Mouse (Mus musculus) embryonic facial prominence, embryonic 13.5 days (tissue): ENCODE results near the gene Ror1. TPM values are rescaled to one million over a fixed set of nuclear protein-coding genes. Genes with fewer than 3 reads are reported as not detected.

Experiments used
- ATAC-seq: fragments of 200-750 bp; cut with Nextera tagmentation; 2 replicates; pipeline ENCODE4 v1.8.0; 2017; ENCODE audit warnings: low read depth; ENCODE audit not compliant: insufficient number of reproducible peaks, insufficient read depth, low FRiP score, low TSS enrichment
- H3K27ac ChIP-seq: fragments of 300-500 bp; sonication (generic); 2 replicates; pipeline ENCODE4 v1.5.1; 2015; ENCODE audit warnings: moderate library complexity, mild to moderate bottlenecking, inconsistent platforms
- H3K27me3 ChIP-seq: fragments of 300-500 bp; sonication (generic); 2 replicates; pipeline ENCODE4 v1.6.1; 2015; ENCODE audit warnings: mild to moderate bottlenecking, inconsistent platforms
- H3K36me3 ChIP-seq: fragments of 300-500 bp; sonication (generic); 2 replicates; pipeline ENCODE4 v1.6.1; 2015; ENCODE audit warnings: mild to moderate bottlenecking, inconsistent platforms
- H3K4me1 ChIP-seq: fragments of 300-500 bp; sonication (generic); 2 replicates; pipeline ENCODE4 v1.6.1; 2015; ENCODE audit warnings: inconsistent platforms
- H3K4me2 ChIP-seq: fragments of 300-500 bp; sonication (generic); 2 replicates; pipeline ENCODE4 v1.6.1; 2015; ENCODE audit warnings: moderate library complexity, mild to moderate bottlenecking, inconsistent platforms
- H3K4me3 ChIP-seq: fragments of 300-500 bp; sonication (generic); 2 replicates; pipeline ENCODE4 v1.5.1; 2015; ENCODE audit warnings: mild to moderate bottlenecking, inconsistent platforms
- H3K9ac ChIP-seq: fragments of 300-500 bp; sonication (generic); 2 replicates; pipeline ENCODE4 v1.6.1; 2015; ENCODE audit warnings: mild to moderate bottlenecking, inconsistent platforms
- H3K9me3 ChIP-seq: fragments of 300-500 bp; sonication (generic); 2 replicates; pipeline ENCODE4 v1.6.1; 2016; ENCODE audit warnings: inconsistent platforms
- WGBS: fragments of 180-500 bp; shearing (Covaris S2); methylation state at CpG from one replicate; pipeline ENCODE4 v1.1.7; 2015; ENCODE audit warnings: mixed read lengths; 5-methylcytosine and 5-hydroxymethylcytosine counted together
- polyA plus RNA-seq: library from polyadenylated mRNA; unstranded; fragments of >200 nt; fragmentation: Nextera tagmentation; extraction: Ambion mirVana; gene quantifications from 2 replicates; pipeline ENCODE4 v1.2.1, GENCODE M21; 2015

Ror1 gene
- polyA plus RNA-seq, 1 experiment from 2014 or later: 10.7 TPM

DNA sequence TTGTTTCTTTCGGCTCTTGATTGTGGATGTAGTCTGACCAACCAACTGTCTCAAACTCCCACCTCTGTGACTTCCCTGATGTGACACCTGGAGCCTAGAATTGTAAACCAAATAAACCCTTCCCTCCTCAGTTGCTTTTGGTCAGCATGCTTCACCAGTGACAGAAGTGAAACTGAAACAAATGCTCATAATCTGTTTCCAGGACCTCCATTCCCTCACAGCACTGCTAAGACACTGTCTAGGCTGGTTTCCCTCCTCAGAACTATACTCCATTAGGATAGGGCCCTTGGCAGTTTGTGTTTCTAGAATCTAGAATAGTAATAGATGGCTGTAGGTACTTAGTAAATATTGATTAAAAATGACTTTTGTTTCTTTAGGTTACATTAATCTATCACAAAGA is 168.3 kb downstream of the Ror1 start:
- 93% methylated on average over 1 of the region's 1 CpGs for WGBS
- Histone ChIP-seq H3K9me3 (no peaks in the 10 kb centered on the region), H3K27me3 (no peaks in the 10 kb centered on the region), H3K9ac (no peak overlapping the region), H3K4me2 (no peak overlapping the region), H3K27ac (no peak overlapping the region), H3K4me1 (no peaks in the 10 kb centered on the region), H3K4me3 (no peak overlapping the region), H3K36me3 (0 out of 2 replicates have a peak, but pooled peaks cover 3% of the 10 kb centered on the region)
- no peak for ATAC-seq

GRCm38 (mm10) chr4:100271059-100271735 is 175.6 kb downstream of the Ror1 start:
- no peak for ATAC-seq
- H3K4me3 ChIP-seq: no peak overlapping the region
- H3K4me2 ChIP-seq: no peak overlapping the region
- no peaks in the 10 kb centered on the region for H3K36me3 ChIP-seq
- no peak overlapping the region for H3K9ac ChIP-seq
- H3K9me3 ChIP-seq: no peaks in the 10 kb centered on the region
- H3K27ac ChIP-seq: no peak overlapping the region
- H3K4me1 ChIP-seq: no peaks in the 10 kb centered on the region
- 58% methylated on average over 10 of the region's 10 CpGs for WGBS
- H3K27me3 ChIP-seq: no peaks in the 10 kb centered on the region

GRCm38 (mm10) chr4:100271736-100272127 is 176.1 kb downstream of the Ror1 start:
- Histone ChIP-seq H3K36me3 (no peaks in the 10 kb centered on the region), H3K27ac (no peak overlapping the region), H3K9me3 (no peaks in the 10 kb centered on the region), H3K4me1 (no peaks in the 10 kb centered on the region), H3K27me3 (no peaks in the 10 kb centered on the region), H3K9ac (no peak overlapping the region), H3K4me2 (no peak overlapping the region), H3K4me3 (no peak overlapping the region)
- WGBS: 72% methylated on average over 6 of the region's 6 CpGs
- no peak for ATAC-seq

- ATAC-seq: no peak
- H3K27ac ChIP-seq: no peak overlapping the region
- 90% methylated on average over 3 of the region's 3 CpGs for WGBS
- no peak overlapping the region for H3K4me2 ChIP-seq
- no peaks in the 10 kb centered on the region for H3K9me3 ChIP-seq
- no peaks in the 10 kb centered on the region for H3K4me1 ChIP-seq
- H3K27me3 ChIP-seq: no peaks in the 10 kb centered on the region
- H3K9ac ChIP-seq: no peak overlapping the region
- no peak overlapping the region for H3K4me3 ChIP-seq
- H3K36me3 ChIP-seq: no peaks in the 10 kb centered on the region
These were observed 177.8 kb downstream of the Ror1 start for GRCm38 (mm10) chr4:100273356-100273755.

GRCm38 (mm10) chr4:100273807-100274480 is 178.4 kb downstream of the Ror1 start:
- Histone ChIP-seq H3K4me3 (no peak overlapping the region), H3K4me1 (no peaks in the 10 kb centered on the region), H3K4me2 (no peak overlapping the region), H3K27me3 (no peaks in the 10 kb centered on the region), H3K9me3 (no peaks in the 10 kb centered on the region), H3K36me3 (no peaks in the 10 kb centered on the region), H3K27ac (no peak overlapping the region), H3K9ac (no peak overlapping the region)
- WGBS: 95% methylated on average over 4 of the region's 4 CpGs
- ATAC-seq: no peak

- Histone ChIP-seq H3K36me3 (no peaks in the 10 kb centered on the region), H3K27ac (no peak overlapping the region), H3K4me1 (no peaks in the 10 kb centered on the region), H3K4me3 (no peak overlapping the region), H3K27me3 (no peaks in the 10 kb centered on the region), H3K4me2 (no peak overlapping the region), H3K9me3 (no peaks in the 10 kb centered on the region), H3K9ac (no peak overlapping the region)
- 90% methylated on average over 7 of the region's 7 CpGs for WGBS
- no peak for ATAC-seq
These were observed 180.9 kb downstream of the Ror1 start for GRCm38 (mm10) chr4:100276482-100276881.

DNA sequence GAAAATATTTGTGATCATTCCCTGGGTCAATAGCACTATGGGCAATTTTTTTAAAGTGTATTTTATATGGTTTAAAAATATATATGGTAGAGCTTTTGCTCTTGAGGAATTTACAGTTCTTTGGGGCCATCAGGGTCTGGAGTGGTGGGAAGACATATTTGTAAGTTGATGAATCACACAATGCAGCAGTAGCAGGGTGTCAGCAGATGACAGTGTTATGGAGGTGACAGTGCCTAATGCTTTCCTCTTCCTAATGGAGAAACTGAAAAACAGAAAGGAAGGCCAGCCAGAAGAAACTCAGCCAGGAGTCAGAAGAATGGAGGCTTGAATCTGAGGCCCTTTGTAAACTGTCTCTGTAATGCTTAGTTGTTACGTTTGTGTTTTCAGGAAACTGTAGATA is 181.4 kb downstream of the Ror1 start:
- 76% methylated on average over 1 of the region's 1 CpGs for WGBS
- Histone ChIP-seq H3K4me3 (no peak overlapping the region), H3K4me1 (no peaks in the 10 kb centered on the region), H3K4me2 (no peak overlapping the region), H3K27me3 (no peaks in the 10 kb centered on the region), H3K36me3 (no peaks in the 10 kb centered on the region), H3K9me3 (no peaks in the 10 kb centered on the region), H3K9ac (no peak overlapping the region), H3K27ac (no peak overlapping the region)
- ATAC-seq: no peak

DNA sequence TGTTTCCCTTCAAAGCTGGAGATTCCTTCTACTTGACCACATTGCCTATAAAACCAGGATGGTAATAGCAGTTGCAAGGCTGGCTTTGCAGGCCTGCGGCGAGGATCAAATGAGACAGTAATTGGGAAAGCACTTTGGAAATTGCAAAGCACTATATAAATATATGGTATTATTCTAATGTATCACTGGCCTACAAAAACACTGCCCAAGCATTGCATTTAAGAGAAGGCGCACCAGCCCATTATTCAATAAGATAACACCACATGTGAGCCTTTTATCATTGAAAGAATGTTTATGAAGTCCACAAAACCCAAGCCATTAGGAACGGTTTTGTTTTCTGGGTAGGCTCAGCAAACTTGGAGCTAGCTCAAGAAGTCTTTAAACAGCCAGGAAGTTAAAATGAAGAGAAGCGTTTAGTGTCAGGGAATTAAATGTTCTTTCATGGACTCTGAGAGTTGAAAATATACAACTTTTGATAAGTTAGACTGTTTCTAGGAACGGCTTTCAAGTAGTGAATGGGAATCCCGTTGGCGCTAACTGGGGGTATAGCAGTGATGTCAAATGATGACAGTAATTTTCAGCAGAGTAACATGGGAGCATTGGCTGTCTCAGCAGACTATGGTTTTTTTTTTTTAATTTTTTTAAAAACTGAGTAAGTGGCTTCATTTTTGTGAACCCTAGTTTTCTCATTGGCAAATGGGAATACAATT is 187.7 kb downstream of the Ror1 start:
- Histone ChIP-seq H3K27me3 (no peaks in the 10 kb centered on the region), H3K9me3 (no peaks in the 10 kb centered on the region), H3K36me3 (no peaks in the 10 kb centered on the region), H3K4me2 (no peak overlapping the region), H3K9ac (no peak overlapping the region), H3K27ac (no peak overlapping the region), H3K4me3 (no peak overlapping the region), H3K4me1 (0 out of 2 replicates have a peak, but pooled peaks cover 3% of the 10 kb centered on the region)
- no peak for ATAC-seq
- WGBS: 84% methylated on average over 8 of the region's 8 CpGs

DNA sequence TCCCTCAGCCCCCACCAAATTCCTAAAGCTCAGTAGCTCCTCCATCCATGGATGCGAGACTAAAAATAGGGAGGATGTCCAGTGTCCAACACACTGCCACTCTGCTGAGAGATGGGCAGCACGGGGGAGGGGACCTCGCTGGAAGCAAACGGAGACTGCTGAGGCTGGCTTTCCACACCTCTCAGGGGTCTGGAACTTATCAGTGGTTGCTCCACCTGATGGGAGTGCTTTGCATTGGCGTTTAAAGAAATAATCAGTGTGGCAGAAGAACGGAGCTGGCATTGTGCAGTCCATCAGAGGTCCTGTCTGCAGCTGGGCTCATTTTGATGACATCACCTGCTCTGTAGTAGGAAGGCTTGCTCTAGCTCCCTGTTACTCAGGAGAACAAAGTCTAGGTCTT is 188.9 kb downstream of the Ror1 start:
- no peaks in the 10 kb centered on the region for H3K36me3 ChIP-seq
- H3K4me3 ChIP-seq: no peak overlapping the region
- no peaks in the 10 kb centered on the region for H3K27me3 ChIP-seq
- no peak for ATAC-seq
- no peak overlapping the region for H3K27ac ChIP-seq
- no peaks in the 10 kb centered on the region for H3K9me3 ChIP-seq
- 78% methylated on average over 6 of the region's 6 CpGs for WGBS
- no peak overlapping the region for H3K4me2 ChIP-seq
- H3K4me1 ChIP-seq: 0 out of 2 replicates have a peak, but pooled peaks cover 3% of the 10 kb centered on the region
- no peak overlapping the region for H3K9ac ChIP-seq

DNA sequence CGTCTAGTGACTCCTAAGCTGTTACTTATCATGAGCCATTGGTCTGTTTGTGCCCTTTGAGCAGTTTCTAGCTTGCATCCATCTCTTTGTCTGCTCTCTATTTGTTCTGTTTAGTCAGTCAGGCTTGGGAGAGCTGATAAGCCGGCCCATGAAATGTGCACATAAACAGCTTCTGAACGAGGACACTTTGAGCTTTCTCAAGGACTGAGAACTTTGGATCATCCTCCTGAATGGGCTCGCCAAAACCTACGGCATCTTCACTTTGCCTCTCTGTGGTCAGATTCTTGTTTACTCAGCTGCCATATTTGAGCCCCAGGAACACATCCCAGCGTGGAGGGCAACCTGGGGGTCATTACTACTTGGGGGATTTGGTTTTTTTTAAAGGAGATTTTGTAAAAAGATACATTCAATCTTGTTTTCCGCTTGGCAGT is 190.5 kb downstream of the Ror1 start:
- Histone ChIP-seq H3K9me3 (no peaks in the 10 kb centered on the region), H3K36me3 (no peaks in the 10 kb centered on the region), H3K27me3 (no peaks in the 10 kb centered on the region), H3K9ac (no peak overlapping the region), H3K27ac (no peak overlapping the region), H3K4me2 (no peak overlapping the region), H3K4me1 (0 out of 2 replicates have a peak, but pooled peaks cover 3% of the 10 kb centered on the region), H3K4me3 (no peak overlapping the region)
- ATAC-seq: no peak
- 64% methylated on average over 7 of the region's 7 CpGs for WGBS

- Histone ChIP-seq H3K4me1 (0 out of 2 replicates have a peak, but pooled peaks cover 3% of the 10 kb centered on the region), H3K27ac (no peak overlapping the region), H3K27me3 (no peaks in the 10 kb centered on the region), H3K4me3 (no peak overlapping the region), H3K9me3 (no peaks in the 10 kb centered on the region), H3K36me3 (no peaks in the 10 kb centered on the region), H3K9ac (no peak overlapping the region), H3K4me2 (no peak overlapping the region)
- ATAC-seq: no peak
These were observed 191.2 kb downstream of the Ror1 start for GRCm38 (mm10) chr4:100286800-100287199.

DNA sequence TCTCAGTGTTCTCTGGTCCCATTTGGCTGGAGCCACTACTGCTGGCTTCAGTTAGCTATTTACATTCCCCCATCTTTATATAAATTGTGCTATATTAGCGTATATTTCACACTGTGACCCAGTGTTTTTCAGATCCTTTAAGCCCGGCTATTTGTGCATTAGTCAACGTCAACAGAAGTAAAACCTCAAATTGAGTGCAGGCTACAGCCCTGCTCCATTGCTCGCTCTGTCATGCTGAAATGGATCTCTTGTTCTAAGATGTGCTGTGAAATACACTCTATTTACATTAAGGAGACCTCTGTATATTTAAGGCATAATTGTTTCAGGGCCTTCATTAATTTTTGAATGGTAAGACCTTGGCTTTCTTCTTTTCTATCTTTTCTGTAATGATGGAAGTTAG is 192.2 kb downstream of the Ror1 start:
- ATAC-seq: no peak

More for the DNA sequence above, 192.2 kb downstream of the Ror1 start:
- Histone ChIP-seq H3K27ac (no peak overlapping the region), H3K4me1 (0 out of 2 replicates have a peak, but pooled peaks cover 3% of the 10 kb centered on the region), H3K4me2 (no peak overlapping the region), H3K9me3 (no peaks in the 10 kb centered on the region), H3K9ac (no peak overlapping the region), H3K4me3 (no peak overlapping the region), H3K36me3 (no peaks in the 10 kb centered on the region), H3K27me3 (no peaks in the 10 kb centered on the region)
- 43% methylated on average over 4 of the region's 4 CpGs for WGBS
